Mouse (Mus musculus): ENCODE data around the gene Ddx5.
"Not testable (repeated sequence)": the region's sequence is repeated elsewhere in the genome, so short reads cannot be mapped to it uniquely, and the experiment has no call there.

Gene Ddx5

GRCm38 (mm10) chr11:106788775-106789459 lies at the start of gene Ddx5, which contains the start of gene Cep95:
Gene Ddx5 (minus strand): TSS chr11:106789185.
Gene Cep95 (plus strand): TSS chr11:106789252.
- peak; percentile 90 for DNase-seq

- no peak for DNase-seq
Measured at GRCm38 (mm10) chr11:106828079-106828478, 39.1 kb upstream of the Ddx5 start.

- no peak for DNase-seq
Measured at GRCm38 (mm10) chr11:106824403-106824802, 35.4 kb upstream of the Ddx5 start.

- DNase-seq = no peak
Measured at GRCm38 (mm10) chr11:106823741-106824140, 34.8 kb upstream of the Ddx5 start.

GRCm38 (mm10) chr11:106822911-106823310 lies 33.9 kb upstream of the Ddx5 start:
- no peak for DNase-seq

- DNase-seq = no peak
Measured at GRCm38 (mm10) chr11:106822491-106822890, 33.5 kb upstream of the Ddx5 start.

- DNase-seq = no peak
Measured at GRCm38 (mm10) chr11:106821397-106821796, 32.4 kb upstream of the Ddx5 start.

GRCm38 (mm10) chr11:106820972-106821371 lies 32.0 kb upstream of the Ddx5 start:
- peak; percentile 44 for DNase-seq

GRCm38 (mm10) chr11:106820252-106820651 lies 31.3 kb upstream of the Ddx5 start:
- DNase-seq = no peak

GRCm38 (mm10) chr11:106819595-106819994 lies 30.6 kb upstream of the Ddx5 start:
- no peak for DNase-seq

GRCm38 (mm10) chr11:106818341-106818740 lies 29.4 kb upstream of the Ddx5 start:
- DNase-seq = no peak

GRCm38 (mm10) chr11:106817808-106818207 lies 28.8 kb upstream of the Ddx5 start:
- no peak for DNase-seq

- no peak for DNase-seq
Measured at GRCm38 (mm10) chr11:106817156-106817555, 28.2 kb upstream of the Ddx5 start.

GRCm38 (mm10) chr11:106816316-106816715 lies 27.3 kb upstream of the Ddx5 start:
- DNase-seq = no peak

GRCm38 (mm10) chr11:106815761-106816160 lies 26.8 kb upstream of the Ddx5 start:
- DNase-seq = no peak

- no peak for DNase-seq
Measured at GRCm38 (mm10) chr11:106815331-106815730, 26.3 kb upstream of the Ddx5 start.

GRCm38 (mm10) chr11:106814601-106815320 lies 25.8 kb upstream of the Ddx5 start:
- DNase-seq = no peak

GRCm38 (mm10) chr11:106812410-106813136 lies 23.6 kb upstream of the Ddx5 start:
- DNase-seq = no peak

GRCm38 (mm10) chr11:106807442-106807841 lies 18.5 kb upstream of the Ddx5 start:
- DNase-seq = not testable (repeated sequence)

GRCm38 (mm10) chr11:106802069-106802627 lies 13.2 kb upstream of the Ddx5 start:
- no peak for DNase-seq

- DNase-seq = no peak
Measured at GRCm38 (mm10) chr11:106795679-106796078, 6.7 kb upstream of the Ddx5 start.

GRCm38 (mm10) chr11:106793846-106794245 lies 4.9 kb upstream of the Ddx5 start:
- DNase-seq = no peak

GRCm38 (mm10) chr11:106789649-106790048 lies 664 bp upstream of the Ddx5 start:
- no peak for DNase-seq

Data from right cerebral cortex, postnatal 4 days (tissue).